Mouse (Mus musculus): Measurements from ENCODE around the gene Romo1. TPM values are rescaled to one million over a fixed set of nuclear protein-coding genes. Genes with fewer than 3 reads are reported as not detected.
A peak's percentile ranks its signal among the peaks of the same experiment; 100 is the strongest.

The Romo1 gene
- polyA plus RNA-seq, 1 experiment from 2014 or later: 295 TPM

GRCm38 (mm10) chr2:156123731-156124130 lies 20.1 kb upstream of the Romo1 start:
- ATAC-seq: no peak
- TF ChIP-seq CTCF (IDR thresholded peaks at IDR 0.05; ENCODE audit: low read depth): no peak
- TF ChIP-seq EP300 (IDR thresholded peaks at IDR 0.05; ENCODE audit: low read depth): no peak
- H3K4me1 ChIP-seq (ENCODE audit: insufficient read depth): no peaks in the 10 kb centered on the region
- H3K9me3 ChIP-seq (ENCODE audit: low read length): no peaks in the 10 kb centered on the region
- H3K36me3 ChIP-seq (replicated peaks; ENCODE audit: insufficient read depth, low read length): peaks cover 32% of the 10 kb centered on the region
- H3K4me3 ChIP-seq (ENCODE audit: low read depth, low read length): no peak overlapping the region
- H3K4me2 ChIP-seq (ENCODE audit: low read depth, low read length): no peak overlapping the region
- no peak overlapping the region for H3K9ac ChIP-seq (replicated peaks)
- no peaks in the 10 kb centered on the region for H3K27me3 ChIP-seq (ENCODE audit: insufficient read depth, low read length)
- no peak for DNase-seq
- no peak overlapping the region for H3K27ac ChIP-seq (ENCODE audit: low read depth)
- 79% methylated on average over 5 of the region's 5 CpGs for WGBS (ENCODE audit: insufficient replicate concordance)

GRCm38 (mm10) chr2:156126992-156127391 lies 16.8 kb upstream of the Romo1 start, which contains the start of gene Gm28036:
TSS of gene Gm28036 (minus strand) at chr2:156127092.
- no peak within 1 kb of the TSS for H3K4me3 ChIP-seq (ENCODE audit: low read depth, low read length)
- no peaks in the 10 kb centered on the region for H3K9me3 ChIP-seq (ENCODE audit: low read length)
- DNase-seq: no peak
- H3K4me2 ChIP-seq (ENCODE audit: low read depth, low read length): no peak within 1 kb of the TSS
- 98% methylated on average over 5 of the region's 5 CpGs for WGBS (ENCODE audit: insufficient replicate concordance)
- H3K27ac ChIP-seq (ENCODE audit: low read depth): no peak within 1 kb of the TSS
- H3K9ac ChIP-seq (replicated peaks): no peak within 1 kb of the TSS
- H3K4me1 ChIP-seq (ENCODE audit: insufficient read depth): no peaks in the 10 kb centered on the region
- H3K36me3 ChIP-seq (replicated peaks; ENCODE audit: insufficient read depth, low read length): peaks cover 40% of the 10 kb centered on the region
- ATAC-seq: no peak
- no peaks in the 10 kb centered on the region for H3K27me3 ChIP-seq (ENCODE audit: insufficient read depth, low read length)
- TF ChIP-seq EP300 (IDR thresholded peaks at IDR 0.05; ENCODE audit: low read depth): no peak

- TF ChIP-seq EP300 (IDR thresholded peaks at IDR 0.05; ENCODE audit: low read depth): no peak
- no peak for TF ChIP-seq CTCF (IDR thresholded peaks at IDR 0.05; ENCODE audit: low read depth)
- H3K9ac ChIP-seq (replicated peaks): no peak overlapping the region
- H3K9me3 ChIP-seq (ENCODE audit: low read length): no peaks in the 10 kb centered on the region
- H3K4me1 ChIP-seq (ENCODE audit: insufficient read depth): no peaks in the 10 kb centered on the region
- H3K27me3 ChIP-seq (ENCODE audit: insufficient read depth, low read length): no peaks in the 10 kb centered on the region
- DNase-seq (no peak), ATAC-seq (no peak)
- H3K27ac ChIP-seq (ENCODE audit: low read depth): no peak overlapping the region
- WGBS (ENCODE audit: insufficient replicate concordance): 88% methylated on average over 5 of the region's 5 CpGs
- no peak overlapping the region for H3K4me2 ChIP-seq (ENCODE audit: low read depth, low read length)
- peaks cover 16% of the 10 kb centered on the region for H3K36me3 ChIP-seq (replicated peaks; ENCODE audit: insufficient read depth, low read length)
- no peak overlapping the region for H3K4me3 ChIP-seq (ENCODE audit: low read depth, low read length)
These were observed 9.7 kb upstream of the Romo1 start for GRCm38 (mm10) chr2:156134161-156134560.

GRCm38 (mm10) chr2:156135695-156136094 lies 8.1 kb upstream of the Romo1 start:
- H3K36me3 ChIP-seq (replicated peaks; ENCODE audit: insufficient read depth, low read length): peaks cover 21% of the 10 kb centered on the region
- no peaks in the 10 kb centered on the region for H3K9me3 ChIP-seq (ENCODE audit: low read length)
- H3K4me2 ChIP-seq (ENCODE audit: low read depth, low read length): no peak overlapping the region
- H3K9ac ChIP-seq (replicated peaks): no peak overlapping the region
- no peak overlapping the region for H3K27ac ChIP-seq (ENCODE audit: low read depth)
- H3K4me3 ChIP-seq (ENCODE audit: low read depth, low read length): no peak overlapping the region
- WGBS (ENCODE audit: insufficient replicate concordance): 84% methylated on average over 6 of the region's 6 CpGs
- no peaks in the 10 kb centered on the region for H3K4me1 ChIP-seq (ENCODE audit: insufficient read depth)
- H3K27me3 ChIP-seq (ENCODE audit: insufficient read depth, low read length): no peaks in the 10 kb centered on the region
- ATAC-seq (no peak), DNase-seq (no peak)
- TF ChIP-seq EP300 (IDR thresholded peaks at IDR 0.05; ENCODE audit: low read depth) (no peak), CTCF (IDR thresholded peaks at IDR 0.05; ENCODE audit: low read depth) (peak; percentile 56)

- no peaks in the 10 kb centered on the region for H3K9me3 ChIP-seq (ENCODE audit: low read length)
- H3K9ac ChIP-seq (replicated peaks): peak overlapping the region; percentile 91
- ATAC-seq (no peak), DNase-seq (no peak)
- peaks cover 31% of the 10 kb centered on the region for H3K36me3 ChIP-seq (replicated peaks; ENCODE audit: insufficient read depth, low read length)
- 79% methylated on average over 2 of the region's 2 CpGs for WGBS (ENCODE audit: insufficient replicate concordance)
- 0 out of 2 replicates have a peak, but pooled peaks cover 4% of the 10 kb centered on the region for H3K4me1 ChIP-seq (ENCODE audit: insufficient read depth)
- no peak for TF ChIP-seq EP300 (IDR thresholded peaks at IDR 0.05; ENCODE audit: low read depth)
- no peak; the same call in 1 of the 2 replicates for TF ChIP-seq CTCF (IDR thresholded peaks at IDR 0.05; ENCODE audit: low read depth)
- no peaks in the 10 kb centered on the region for H3K27me3 ChIP-seq (ENCODE audit: insufficient read depth, low read length)
- H3K4me3 ChIP-seq (ENCODE audit: low read depth, low read length): peak overlapping the region; percentile 86
- peak overlapping the region; percentile 88; the same call in 1 of the 2 replicates for H3K27ac ChIP-seq (ENCODE audit: low read depth)
- H3K4me2 ChIP-seq (ENCODE audit: low read depth, low read length): peak overlapping the region; percentile 88
These were observed 1.0 kb upstream of the Romo1 start for GRCm38 (mm10) chr2:156142820-156143219.

GRCm38 (mm10) chr2:156143367-156143766 lies 472 bp upstream of the Romo1 start:
- 0 out of 2 replicates have a peak, but pooled peaks cover 4% of the 10 kb centered on the region for H3K4me1 ChIP-seq (ENCODE audit: insufficient read depth)
- WGBS (ENCODE audit: insufficient replicate concordance): 4% methylated on average over 16 of the region's 16 CpGs
- peak overlapping the region; percentile 88 for H3K4me2 ChIP-seq (ENCODE audit: low read depth, low read length)
- ATAC-seq (peak; percentile 2; the same call in 1 of the 2 replicates), DNase-seq (peak; percentile 28)
- no peaks in the 10 kb centered on the region for H3K27me3 ChIP-seq (ENCODE audit: insufficient read depth, low read length)
- H3K9ac ChIP-seq (replicated peaks): peak overlapping the region; percentile 91
- peaks cover 36% of the 10 kb centered on the region for H3K36me3 ChIP-seq (replicated peaks; ENCODE audit: insufficient read depth, low read length)
- peak overlapping the region; percentile 88 for H3K27ac ChIP-seq (ENCODE audit: low read depth)
- no peaks in the 10 kb centered on the region for H3K9me3 ChIP-seq (ENCODE audit: low read length)
- H3K4me3 ChIP-seq (ENCODE audit: low read depth, low read length): peak overlapping the region; percentile 86
- TF ChIP-seq EP300 (IDR thresholded peaks at IDR 0.05; ENCODE audit: low read depth) (no peak), CTCF (IDR thresholded peaks at IDR 0.05; ENCODE audit: low read depth) (no peak)

Data from liver, postnatal 0 days (tissue).